9 mouse cellular contexts compared by ENCODE assay signal in genomic region chr11:74981464-74981863, GRCm38 (mm10). TPM values are rescaled to one million over a fixed set of nuclear protein-coding genes. Genes with fewer than 3 reads are reported as not detected.
A peak's percentile ranks its signal among the peaks of the same experiment; 100 is the strongest.
DNase-seq lines count a peak whose midpoint lies in the region; ATAC-seq and TF ChIP-seq lines count a peak whose summit lies in the region.
"Had no signal": no experiment of that assay in that cellular context is flagged by ENCODE, and none has a peak within 500 bp of the region (broad histone marks: within the 10 kb centered on the region; RNA-seq: fewer than 3 reads in every experiment).

No protein-coding gene starts in this region.

- intact Hi-C loops in heart, postnatal 14 days (cut with DNase I): loop anchor here (1.0 to 5.0 kb wide), 3 partner anchors 35 to 188 kb away; partner anchors contain the start of gene Hic1

- H3K36me3 ChIP-seq in ES-Bruce4 (ENCODE audit: control insufficient read depth, insufficient read depth, low read length, poor library complexity, severe bottlenecking): no peaks in the 10 kb centered on the region; the same call in 1 of the 2 replicates
- peaks cover 3% of the 10 kb centered on the region; the same call in 1 of the 2 replicates for H3K36me3 ChIP-seq in lung, embryonic 16.5 days (ENCODE audit: control insufficient read depth, insufficient read depth, low read length)

- H3K4me3 ChIP-seq in ES-Bruce4 (ENCODE audit: low read depth, low read length): no peak overlapping the region
- no peak overlapping the region for H3K4me3 ChIP-seq in lung, embryonic 16.5 days (ENCODE audit: low read length)
- H3K4me3 ChIP-seq: midbrain, embryonic 12.5 days had no signal

- peak; percentile 99 for TF ChIP-seq CTCF in ES-Bruce4 (IDR thresholded peaks at IDR 0.05; ENCODE audit: low read depth, low read length)

- peak; percentile 91 for ATAC-seq in erythroblast, adult 5-6 weeks (replicated peaks; ENCODE audit: low FRiP score, poor library complexity, severe bottlenecking)
- ATAC-seq in lung, embryonic 16.5 days (ENCODE audit: low read depth): peak; percentile 87

- no peaks in the 10 kb centered on the region for H3K9me3 ChIP-seq in ES-Bruce4 (replicated peaks; ENCODE audit: control insufficient read depth, insufficient read depth, low read length, poor library complexity, severe bottlenecking)
- H3K9me3 ChIP-seq in lung, embryonic 16.5 days (ENCODE audit: control insufficient read depth, low read length): no peaks in the 10 kb centered on the region
- H3K9me3 ChIP-seq: midbrain, embryonic 12.5 days had no signal

- H3K4me1 ChIP-seq in ES-Bruce4 (ENCODE audit: control insufficient read depth, insufficient read depth, low read length): no peaks in the 10 kb centered on the region
- no peaks in the 10 kb centered on the region; the same call in 1 of the 2 replicates for H3K4me1 ChIP-seq in lung, embryonic 16.5 days (replicated peaks; ENCODE audit: control insufficient read depth, insufficient read depth, low read length)
- H3K4me1 ChIP-seq: midbrain, embryonic 12.5 days had no signal

- DNase-seq in adrenal gland, postnatal 4 days (ENCODE audit: low spot score in 2 of 2): peak; percentile 54 to 67
- DNase-seq in heart, postnatal 14 days: peak; percentile 88 to 92
- DNase-seq in layer of hippocampus, adult 8-10 months (ENCODE audit: low spot score in 2 of 2): peak; percentile 31 to 71
- DNase-seq in right cerebral cortex, adult 18-20 months: peak; percentile 65
- peak; percentile 69 to 72 for DNase-seq in urinary bladder, adult 18-20 months (ENCODE audit: low spot score in 2 of 2)

- H3K9ac ChIP-seq in ES-Bruce4 (ENCODE audit: low read depth, poor library complexity, severe bottlenecking): no peak overlapping the region
- no peak overlapping the region for H3K9ac ChIP-seq in lung, embryonic 16.5 days (ENCODE audit: low read length)
- H3K9ac ChIP-seq: midbrain, embryonic 12.5 days had no signal

- 19% methylated on average over 2 of the region's 2 CpGs for WGBS in lung, embryonic 16.5 days

- H3K4me2 ChIP-seq in lung, embryonic 16.5 days (ENCODE audit: low read depth, low read length): no peak overlapping the region
- H3K4me2 ChIP-seq: midbrain, embryonic 12.5 days had no signal

- H3K27ac ChIP-seq in ES-Bruce4 (ENCODE audit: insufficient read depth, low read length): no peak overlapping the region
- peak overlapping the region; percentile 29; the same call in 1 of the 2 replicates for H3K27ac ChIP-seq in lung, embryonic 16.5 days (ENCODE audit: low read length)
- H3K27ac ChIP-seq: midbrain, embryonic 12.5 days had no signal

- no peak for TF ChIP-seq POLR2A in ES-Bruce4 (IDR thresholded peaks at IDR 0.05; ENCODE audit: insufficient read depth, low read length)

- TF ChIP-seq EP300 in ES-Bruce4 (IDR thresholded peaks at IDR 0.05; ENCODE audit: insufficient read depth, low read depth, low read length): 0 out of 2 replicates have a peak, but pooled peaks have one; percentile 49

- no peaks in the 10 kb centered on the region for H3K27me3 ChIP-seq in ES-Bruce4 (ENCODE audit: control insufficient read depth, insufficient read depth, low read length, poor library complexity, severe bottlenecking)
- H3K27me3 ChIP-seq in lung, embryonic 16.5 days (ENCODE audit: control insufficient read depth, insufficient read depth, low read depth, low read length): no peaks in the 10 kb centered on the region
- H3K27me3 ChIP-seq: midbrain, embryonic 12.5 days had no signal

RNA-seq across cellular contexts. Expression of gene Srr, which starts 55.7 kb away (rescaled TPM):
- 12.7 and 13.6 TPM in 2 replicates for polyA plus RNA-seq in ES-Bruce4 (2011; ENCODE audit: insufficient read depth, insufficient read length, low read depth, missing spikeins)
- total RNA-seq in adrenal gland, postnatal 4 days (2021): 10 to 100 TPM; 36.0 to 40.5 TPM
- 9.4 and 17.6 TPM in 2 replicates for total RNA-seq in erythroblast, adult 5-6 weeks (2015; ENCODE audit: low replicate concordance)
- total RNA-seq in erythroblast, adult 5-6 weeks (2017; ENCODE audit: low replicate concordance): 5.6 and 7.0 TPM in 2 replicates
- total RNA-seq in heart, postnatal 14 days (2021): 10 to 100 TPM; 31.5 to 34.3 TPM
- total RNA-seq in layer of hippocampus, adult 8-10 months (2022): 10 to 100 TPM; 73.6 to 85.6 (median 83.0) TPM
- 20.7 and 21.4 TPM in 2 replicates for polyA plus RNA-seq in lung, embryonic 16.5 days (2015; fragmentation: Nextera tagmentation; extraction: Ambion mirVana)

RNA-seq across cellular contexts. Expression of gene Smg6, which starts 55.8 kb away (rescaled TPM):
- 25.3 and 27.0 TPM in 2 replicates for polyA plus RNA-seq in ES-Bruce4 (2011; ENCODE audit: insufficient read depth, insufficient read length, low read depth, missing spikeins)
- 10 to 100 TPM; 32.7 to 37.8 TPM for total RNA-seq in adrenal gland, postnatal 4 days (2021)
- 68.8 and 80.9 TPM in 2 replicates for total RNA-seq in erythroblast, adult 5-6 weeks (2015; ENCODE audit: low replicate concordance)
- total RNA-seq in erythroblast, adult 5-6 weeks (2017; ENCODE audit: low replicate concordance): 157 and 187 TPM in 2 replicates
- total RNA-seq in heart, postnatal 14 days (2021): 10 to 100 TPM; 19.2 to 20.9 TPM
- total RNA-seq in layer of hippocampus, adult 8-10 months (2022): 10 to 100 TPM; 32.4 to 38.8 (median 36.3) TPM
- polyA plus RNA-seq in lung, embryonic 16.5 days (2015; fragmentation: Nextera tagmentation; extraction: Ambion mirVana): 15.6 and 17.0 TPM in 2 replicates
